Comparison of ENCODE assay signal across 11 mouse cellular contexts in the genomic region with DNA sequence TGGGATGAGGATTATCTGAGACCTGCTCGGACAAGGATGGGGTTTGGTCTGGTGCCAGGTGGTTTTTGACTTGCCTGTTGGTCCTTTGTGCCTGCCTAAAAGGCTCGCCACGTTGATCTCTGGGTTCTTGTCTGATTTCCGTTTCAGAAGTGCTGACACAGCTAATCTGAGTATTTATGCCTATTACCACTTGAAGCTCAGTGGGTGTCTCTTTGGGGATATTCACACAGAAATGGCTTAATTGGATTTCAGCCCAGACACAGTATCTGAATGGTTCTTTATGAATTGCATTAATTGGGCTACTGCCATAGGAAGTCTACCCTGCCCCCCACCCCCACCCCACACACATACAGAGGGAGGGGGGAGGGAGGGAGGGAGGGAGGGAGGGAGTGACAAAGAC. TPM values are rescaled to one million over a fixed set of nuclear protein-coding genes. Genes with fewer than 3 reads are reported as not detected.
DNase-seq lines count a peak whose midpoint lies in the region; ATAC-seq lines count a peak whose summit lies in the region.
"Had no signal": no experiment of that assay in that cellular context is flagged by ENCODE, and none has a peak within 500 bp of the region (broad histone marks: within the 10 kb centered on the region; RNA-seq: fewer than 3 reads in every experiment).

No protein-coding gene starts in this region.

- no peaks in the 10 kb centered on the region for H3K36me3 ChIP-seq in forebrain, embryonic 11.5 days (ENCODE audit: control insufficient read depth, insufficient read depth, low read length)
- H3K36me3 ChIP-seq in forebrain, embryonic 10.5 days (replicated peaks): peaks cover 5% of the 10 kb centered on the region

- H3K4me2 ChIP-seq in forebrain, embryonic 11.5 days (ENCODE audit: low read depth, low read length, severe bottlenecking): no peak overlapping the region

- H3K27ac ChIP-seq in forebrain, embryonic 11.5 days (ENCODE audit: low read depth, low read length): no peak overlapping the region
- no peak overlapping the region for H3K27ac ChIP-seq in forebrain, embryonic 10.5 days

- peak; percentile 57 for DNase-seq in forebrain, embryonic 11.5 days (ENCODE audit: low spot score)
- no peak for DNase-seq in forebrain, embryonic 10.5 days (ENCODE audit: extremely low spot score, low spot score)
- peak; percentile 37 for DNase-seq in CD4-positive helper T cell, adult 2 months (ENCODE audit: low read depth, low spot score)
- peak; percentile 75 to 76 for DNase-seq in cerebellum, postnatal 10 days
- peak; percentile 75 for DNase-seq in induced T-regulatory cell, adult 2 months (ENCODE audit: low read depth)
- no peak for DNase-seq in layer of hippocampus, adult 8-10 months (ENCODE audit: low spot score in 2 of 2)
- no peak for DNase-seq in thymus, adult 18-20 months
- DNase-seq in adrenal gland, postnatal 14 days: no peak
- DNase-seq: heart, adult 11 months had no signal

- no peaks in the 10 kb centered on the region for H3K9me3 ChIP-seq in forebrain, embryonic 11.5 days (ENCODE audit: control insufficient read depth, low read length)
- H3K9me3 ChIP-seq in forebrain, embryonic 10.5 days: no peaks in the 10 kb centered on the region
- H3K9me3 ChIP-seq: megakaryocyte, embryonic 14.5 days had no signal

- H3K9ac ChIP-seq in forebrain, embryonic 11.5 days (ENCODE audit: low read length): no peak overlapping the region

- peaks cover 3% of the 10 kb centered on the region; the same call in 1 of the 2 replicates for H3K4me1 ChIP-seq in forebrain, embryonic 11.5 days (replicated peaks; ENCODE audit: control insufficient read depth, insufficient read depth, low read length)
- H3K4me1 ChIP-seq in forebrain, embryonic 10.5 days: peaks cover 41% of the 10 kb centered on the region

- no peak overlapping the region for H3K4me3 ChIP-seq in forebrain, embryonic 11.5 days (ENCODE audit: low read depth, low read length)
- H3K4me3 ChIP-seq in forebrain, embryonic 10.5 days: no peak overlapping the region
- H3K4me3 ChIP-seq: megakaryocyte, embryonic 14.5 days had no signal

- WGBS in forebrain, embryonic 11.5 days: 10% methylated on average over 4 of the region's 4 CpGs
- 37% methylated on average over 4 of the region's 4 CpGs for WGBS in forebrain, embryonic 10.5 days

- peaks cover 7% of the 10 kb centered on the region for H3K27me3 ChIP-seq in forebrain, embryonic 11.5 days (ENCODE audit: control insufficient read depth, insufficient read depth, low read length)
- peaks cover 53% of the 10 kb centered on the region; the same call in 1 of the 2 replicates for H3K27me3 ChIP-seq in forebrain, embryonic 10.5 days (ENCODE audit: poor library complexity, severe bottlenecking)
- H3K27me3 ChIP-seq: megakaryocyte, embryonic 14.5 days had no signal

- peak; percentile 83 for ATAC-seq in forebrain, embryonic 11.5 days (replicated peaks; ENCODE audit: low FRiP score)
- ATAC-seq: activated CD4-positive, CD25-positive, alpha-beta regulatory T cell, adult 4 months had no signal

RNA-seq across cellular contexts. Expression of a gene that starts 59.9 kb away (rescaled TPM):
- polyA plus RNA-seq in forebrain, embryonic 11.5 days (2014; fragmentation: Nextera tagmentation; extraction: Ambion mirVana): 37.8 and 38.6 TPM in 2 replicates
- 35.3 and 36.8 TPM in 2 replicates for polyA plus RNA-seq in forebrain, embryonic 10.5 days (2016; fragmentation: Nextera tagmentation; extraction: Ambion mirVana)
- 10 to 100 TPM; 40.5 to 50.5 (median 48.8) TPM for total RNA-seq in layer of hippocampus, adult 8-10 months (2022)
- 28.1 and 29.2 TPM in 2 replicates for total RNA-seq in adrenal gland, postnatal 14 days (2021)

Comparison
In these comparisons a context has a peak if more than half of its experiments do, and no peak if none do; other contexts are left out.
1. DNase-seq: peak in forebrain, embryonic 11.5 days (single experiment), CD4-positive helper T cell, adult 2 months (single experiment), cerebellum, postnatal 10 days (2 of 2) and induced T-regulatory cell, adult 2 months (single experiment); none in forebrain, embryonic 10.5 days (single experiment), layer of hippocampus, adult 8-10 months (0 of 2), thymus, adult 18-20 months (0 of 2) and adrenal gland, postnatal 14 days (single experiment).